Mouse (Mus musculus): ENCODE measurements around the gene Fscn3.

DNA sequence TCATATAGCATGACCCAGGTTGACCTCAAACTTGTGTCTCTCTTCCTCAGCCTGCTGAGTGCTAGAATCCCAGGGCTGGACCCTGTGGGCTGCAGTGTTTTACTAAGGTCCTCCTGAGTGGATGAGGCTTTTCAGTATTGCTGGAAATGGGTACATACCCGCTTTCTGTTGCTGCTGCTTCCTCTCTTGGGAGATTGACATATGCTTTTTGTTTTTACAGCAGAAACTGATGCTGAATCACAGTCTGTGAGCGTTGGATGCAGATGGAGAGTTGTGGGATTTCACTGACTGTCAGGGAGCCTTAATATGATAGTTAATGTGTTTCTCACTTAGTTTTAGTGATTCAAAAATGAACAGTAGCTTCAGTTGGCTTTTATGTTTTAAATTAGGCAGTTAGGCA is 58.9 kb downstream of the Fscn3 start:
- no peak for TF ChIP-seq POLR2A (IDR thresholded peaks at IDR 0.05; ENCODE audit: low read depth, low read length)
- TF ChIP-seq CTCF (conservative IDR thresholded peaks at IDR 0.05; ENCODE audit: insufficient read depth, insufficient read length, low read depth, low read length) = no peak
